Mouse (Mus musculus) adrenal gland (tissue): ENCODE measurements around the gene Stard9.

ENCODE experiments used
- intact Hi-C: fragments of 180-260 bp; cut with DNase I; formaldehyde crosslinking; loops from one replicate; pipeline ENCODE4 v1.15.1; 2025

The Stard9 gene

GRCm38 (mm10) chr2:120722491-120722890 lies 93.6 kb downstream of the Stard9 start:
- intact Hi-C loops: no loop called here

- intact Hi-C loops: no loop called here
Measured at GRCm38 (mm10) chr2:120723621-120724020, 94.7 kb downstream of the Stard9 start.

GRCm38 (mm10) chr2:120724176-120724575 lies 95.3 kb downstream of the Stard9 start:
- intact Hi-C loops: no loop called here

GRCm38 (mm10) chr2:120729775-120730585 lies 101.1 kb downstream of the Stard9 start:
- intact Hi-C loops: loop anchor here (10.0 kb wide), 1 partner anchor 125 kb away; the partner anchor contains the start of genes Cdan1 and Ttbk2

GRCm38 (mm10) chr2:120730639-120731166 lies 101.8 kb downstream of the Stard9 start:
- intact Hi-C loops: loop anchor here (10.0 kb wide), 1 partner anchor 124 kb away; the partner anchor contains the start of genes Cdan1 and Ttbk2

GRCm38 (mm10) chr2:120731167-120731862 lies 102.4 kb downstream of the Stard9 start:
- intact Hi-C loops: loop anchor here (10.0 kb wide), 1 partner anchor 123 kb away; the partner anchor contains the start of genes Cdan1 and Ttbk2

- intact Hi-C loops: loop anchor here (10.0 kb wide), 1 partner anchor 123 kb away; the partner anchor contains the start of genes Cdan1 and Ttbk2
Measured at GRCm38 (mm10) chr2:120731877-120732530, 103.1 kb downstream of the Stard9 start.

GRCm38 (mm10) chr2:120745496-120745895 lies 116.6 kb downstream of the Stard9 start:
- intact Hi-C loops: no loop called here

- intact Hi-C loops: no loop called here
Measured at GRCm38 (mm10) chr2:120748041-120748440, 119.1 kb downstream of the Stard9 start.

GRCm38 (mm10) chr2:120761922-120762321 lies 133.0 kb downstream of the Stard9 start:
- intact Hi-C loops: no loop called here

- intact Hi-C loops: no loop called here
Measured at GRCm38 (mm10) chr2:120770265-120770935, 141.5 kb downstream of the Stard9 start.
